Mouse (Mus musculus): ENCODE measurements around the gene Babam2.

DNA sequence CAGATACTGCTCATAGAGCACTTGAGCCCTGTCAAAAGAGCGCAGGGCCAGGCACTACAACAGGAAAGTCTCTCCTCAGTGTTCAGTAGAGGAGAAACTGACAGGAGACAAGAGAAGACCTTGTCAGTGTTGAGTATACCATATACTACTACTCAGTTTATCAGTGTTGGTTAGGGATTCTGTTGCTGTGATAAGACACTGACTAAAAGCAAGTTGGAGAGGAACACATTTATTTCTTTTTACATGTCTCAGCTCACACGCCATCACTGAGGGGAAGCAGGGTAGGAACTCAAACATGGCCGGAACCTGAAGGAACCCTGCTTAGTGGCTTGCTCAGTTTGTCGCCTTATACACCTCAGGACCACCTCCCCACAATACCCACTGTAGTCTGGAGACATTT is 64.4 kb downstream of the Babam2 start:
- TF ChIP-seq CTCF (conservative IDR thresholded peaks at IDR 0.05; ENCODE audit: insufficient read depth, insufficient read length, low read depth, low read length): no peak
- TF ChIP-seq POLR2A (IDR thresholded peaks at IDR 0.05; ENCODE audit: low read depth, low read length): no peak

Measured in kidney, adult 2 months (tissue).